Mouse (Mus musculus) neural tube, embryonic 13.5 days (tissue): ENCODE results near the gene Pilrb2. TPM values are rescaled to one million over a fixed set of nuclear protein-coding genes. Genes with fewer than 3 reads are reported as not detected.
"Not testable (repeated sequence)": the region's sequence is repeated elsewhere in the genome, so short reads cannot be mapped to it uniquely, and the experiment has no call there.

Source experiments
- ATAC-seq: fragments of 200-750 bp; cut with Nextera tagmentation; 2 replicates; pipeline ENCODE4 v1.8.0; 2017; ENCODE audit warnings: low read depth, mild to moderate bottlenecking, moderate TSS enrichment, moderate library complexity
- H3K27ac ChIP-seq: fragments of 300-500 bp; sonication (generic); replicated peaks from 2 replicates; pipeline ENCODE4 v1.5.1; 2015; ENCODE audit warnings: moderate library complexity, mild to moderate bottlenecking, inconsistent platforms
- H3K27me3 ChIP-seq: fragments of 300-500 bp; sonication (generic); 2 replicates; pipeline ENCODE4 v1.6.1; 2015; ENCODE audit warnings: mild to moderate bottlenecking, inconsistent platforms
- H3K36me3 ChIP-seq: fragments of 300-500 bp; sonication (generic); 2 replicates; pipeline ENCODE4 v1.6.1; 2015; ENCODE audit warnings: mild to moderate bottlenecking, inconsistent platforms
- H3K4me1 ChIP-seq: fragments of 300-500 bp; sonication (generic); replicated peaks from 2 replicates; pipeline ENCODE4 v1.6.1; 2015; ENCODE audit warnings: inconsistent platforms
- H3K4me2 ChIP-seq: fragments of 300-500 bp; sonication (generic); 2 replicates; pipeline ENCODE4 v1.6.1; 2015; ENCODE audit warnings: inconsistent platforms, mild to moderate bottlenecking, moderate library complexity
- H3K4me3 ChIP-seq: fragments of 300-500 bp; sonication (generic); 2 replicates; pipeline ENCODE4 v1.5.1; 2015; ENCODE audit warnings: mild to moderate bottlenecking, inconsistent platforms
- H3K9ac ChIP-seq: fragments of 300-500 bp; sonication (generic); 2 replicates; pipeline ENCODE4 v1.6.1; 2015; ENCODE audit warnings: moderate library complexity, mild to moderate bottlenecking, inconsistent platforms
- H3K9me3 ChIP-seq: fragments of 300-500 bp; sonication (generic); 2 replicates; pipeline ENCODE4 v1.6.1; 2016; ENCODE audit warnings: inconsistent platforms
- WGBS: fragments of 180-500 bp; shearing (Covaris S2); methylation state at CpG from one replicate; pipeline ENCODE4 v1.1.7; 2015; 5-methylcytosine and 5-hydroxymethylcytosine counted together
- polyA plus RNA-seq: library from polyadenylated mRNA; unstranded; fragments of >200 nt; fragmentation: Nextera tagmentation; extraction: Ambion mirVana; gene quantifications from 2 replicates; pipeline ENCODE4 v1.2.1, GENCODE M21; 2015

Pilrb2 gene
- polyA plus RNA-seq, 1 experiment from 2014 or later, result 0.27 TPM

GRCm38 (mm10) chr5:137868600-137868999 is 3.0 kb downstream of the Pilrb2 start:
- not testable (repeated sequence) for H3K9ac ChIP-seq, H3K36me3 ChIP-seq, H3K4me1 ChIP-seq, H3K4me3 ChIP-seq, H3K27ac ChIP-seq, H3K27me3 ChIP-seq, ATAC-seq, H3K4me2 ChIP-seq, H3K9me3 ChIP-seq
- 80% methylated on average over 2 of the region's 2 CpGs for WGBS

GRCm38 (mm10) chr5:137864008-137864407 is 7.6 kb downstream of the Pilrb2 start:
- ATAC-seq, H3K9ac ChIP-seq, H3K27ac ChIP-seq, H3K4me1 ChIP-seq, H3K36me3 ChIP-seq, H3K4me2 ChIP-seq, H3K4me3 ChIP-seq, H3K9me3 ChIP-seq, H3K27me3 ChIP-seq: not testable (repeated sequence)
- WGBS, result 83% methylated on average over 1 of the region's 1 CpGs

- H3K27me3 ChIP-seq, ATAC-seq, H3K4me3 ChIP-seq, H3K4me1 ChIP-seq, H3K4me2 ChIP-seq, H3K36me3 ChIP-seq, H3K27ac ChIP-seq, H3K9ac ChIP-seq, H3K9me3 ChIP-seq: not testable (repeated sequence)
- 65% methylated on average over 2 of the region's 2 CpGs for WGBS
Observed at GRCm38 (mm10) chr5:137857960-137858710, 13.5 kb downstream of the Pilrb2 start, which contains the start of gene Pilrb1. Gene Pilrb1, minus strand, starts transcription at chr5:137858106.

- H3K4me2 ChIP-seq, H3K27me3 ChIP-seq, H3K9me3 ChIP-seq, H3K4me1 ChIP-seq, H3K9ac ChIP-seq, H3K4me3 ChIP-seq, H3K27ac ChIP-seq, ATAC-seq, H3K36me3 ChIP-seq: not testable (repeated sequence)
- 76% methylated on average over 5 of the region's 5 CpGs for WGBS
Observed at GRCm38 (mm10) chr5:137856870-137857269, 14.7 kb downstream of the Pilrb2 start.

- H3K4me3 ChIP-seq, H3K9me3 ChIP-seq, H3K36me3 ChIP-seq, H3K4me2 ChIP-seq, H3K9ac ChIP-seq, ATAC-seq, H3K27me3 ChIP-seq, H3K4me1 ChIP-seq, H3K27ac ChIP-seq: not testable (repeated sequence)
- WGBS, result 89% methylated on average over 3 of the region's 3 CpGs
Observed at GRCm38 (mm10) chr5:137854907-137855306, 16.7 kb downstream of the Pilrb2 start.

- H3K36me3 ChIP-seq, H3K9ac ChIP-seq, H3K4me2 ChIP-seq: not testable (repeated sequence)
Observed at GRCm38 (mm10) chr5:137850313-137850712, 21.3 kb downstream of the Pilrb2 start.

GRCm38 (mm10) chr5:137837110-137837509 is 34.5 kb downstream of the Pilrb2 start:
- not testable (repeated sequence) for H3K9me3 ChIP-seq, H3K27ac ChIP-seq, ATAC-seq

More at GRCm38 (mm10) chr5:137850313-137850712, 21.3 kb downstream of the Pilrb2 start:
- not testable (repeated sequence) for H3K4me1 ChIP-seq, H3K27me3 ChIP-seq, H3K27ac ChIP-seq, H3K4me3 ChIP-seq, H3K9me3 ChIP-seq, ATAC-seq
- WGBS, result 93% methylated on average over 1 of the region's 1 CpGs

GRCm38 (mm10) chr5:137836611-137837010 is 35.0 kb downstream of the Pilrb2 start:
- Histone ChIP-seq H3K4me1 (no peaks in the 10 kb centered on the region), H3K9me3 (no peaks in the 10 kb centered on the region), H3K4me3 (no peak overlapping the region), H3K9ac (no peak overlapping the region), H3K4me2 (no peak overlapping the region), H3K36me3 (no peaks in the 10 kb centered on the region), H3K27ac (no peak overlapping the region), H3K27me3 (no peaks in the 10 kb centered on the region)
- ATAC-seq, result no peak

More at GRCm38 (mm10) chr5:137837110-137837509, 34.5 kb downstream of the Pilrb2 start:
- H3K4me1 ChIP-seq, H3K4me2 ChIP-seq, H3K27me3 ChIP-seq, H3K36me3 ChIP-seq, H3K9ac ChIP-seq, H3K4me3 ChIP-seq: not testable (repeated sequence)

- H3K4me3 ChIP-seq, H3K9me3 ChIP-seq, H3K9ac ChIP-seq, H3K4me2 ChIP-seq, H3K36me3 ChIP-seq, H3K27me3 ChIP-seq, ATAC-seq, H3K27ac ChIP-seq, H3K4me1 ChIP-seq: not testable (repeated sequence)
- WGBS, result 63% methylated on average over 2 of the region's 2 CpGs
Observed at GRCm38 (mm10) chr5:137835966-137836520, 35.6 kb downstream of the Pilrb2 start, which contains the start of gene Pilra. Gene Pilra, minus strand, starts transcription at chr5:137836281.

- Histone ChIP-seq H3K4me2 (no peak overlapping the region), H3K27me3 (no peaks in the 10 kb centered on the region), H3K27ac (no peak overlapping the region), H3K9me3 (no peaks in the 10 kb centered on the region), H3K4me1 (no peaks in the 10 kb centered on the region), H3K4me3 (no peak overlapping the region), H3K36me3 (no peaks in the 10 kb centered on the region), H3K9ac (no peak overlapping the region)
- ATAC-seq, result no peak
- WGBS, result 66% methylated on average over 4 of the region's 4 CpGs
Observed at GRCm38 (mm10) chr5:137833500-137833899, 38.1 kb downstream of the Pilrb2 start.

GRCm38 (mm10) chr5:137831506-137831905 is 40.1 kb downstream of the Pilrb2 start:
- no peaks in the 10 kb centered on the region for H3K4me1 ChIP-seq
- 78% methylated on average over 6 of the region's 6 CpGs for WGBS

GRCm38 (mm10) chr5:137831106-137831505 is 40.5 kb downstream of the Pilrb2 start:
- no peak for ATAC-seq
- H3K27ac ChIP-seq, result no peak overlapping the region
- H3K9ac ChIP-seq, result no peak overlapping the region
- no peaks in the 10 kb centered on the region for H3K9me3 ChIP-seq
- 89% methylated on average over 4 of the region's 4 CpGs for WGBS
- no peak overlapping the region for H3K4me3 ChIP-seq
- H3K36me3 ChIP-seq, result no peaks in the 10 kb centered on the region
- no peak overlapping the region for H3K4me2 ChIP-seq
- no peaks in the 10 kb centered on the region for H3K27me3 ChIP-seq
- no peaks in the 10 kb centered on the region for H3K4me1 ChIP-seq

More at GRCm38 (mm10) chr5:137831506-137831905, 40.1 kb downstream of the Pilrb2 start:
- H3K9me3 ChIP-seq, result no peaks in the 10 kb centered on the region
- ATAC-seq, result no peak
- H3K9ac ChIP-seq, result no peak overlapping the region
- H3K27me3 ChIP-seq, result no peaks in the 10 kb centered on the region
- H3K36me3 ChIP-seq, result no peaks in the 10 kb centered on the region
- H3K4me3 ChIP-seq, result no peak overlapping the region
- H3K4me2 ChIP-seq, result no peak overlapping the region
- no peak overlapping the region for H3K27ac ChIP-seq

GRCm38 (mm10) chr5:137830238-137830637 is 41.4 kb downstream of the Pilrb2 start:
- no peak for ATAC-seq
- Histone ChIP-seq H3K27ac (no peak overlapping the region), H3K4me2 (no peak overlapping the region), H3K9ac (no peak overlapping the region), H3K4me1 (no peaks in the 10 kb centered on the region), H3K9me3 (no peaks in the 10 kb centered on the region), H3K27me3 (no peaks in the 10 kb centered on the region), H3K36me3 (no peaks in the 10 kb centered on the region), H3K4me3 (no peak overlapping the region)
- 87% methylated on average over 7 of the region's 7 CpGs for WGBS
